Mouse (Mus musculus) liver, postnatal 0 days (tissue): ENCODE results near the gene Spsb2.

ENCODE experiments used
- CTCF ChIP-seq: sonication (generic); IDR thresholded peaks from 2 replicates; pipeline ENCODE4 v1.5.1; 2016; ENCODE audit warnings: antibody characterized with exemption, low read depth
- EP300 ChIP-seq: IDR thresholded peaks from 2 replicates; pipeline ENCODE4 v1.6.1; 2016; ENCODE audit warnings: antibody characterized with exemption, low read depth, mild to moderate bottlenecking

GRCm38 (mm10) chr6:124829799-124830700, 21.6 kb downstream of the Spsb2 start:
- TF ChIP-seq CTCF (peak; percentile 25; the same call in 1 of the 2 replicates), EP300 (peak; percentile 60)
